Mouse (Mus musculus): ENCODE measurements around the gene Wdr31. TPM values are rescaled to one million over a fixed set of nuclear protein-coding genes. Genes with fewer than 3 reads are reported as not detected.

The Wdr31 gene
- polyA plus RNA-seq, 1 experiment from 2014 or later: 10.1 TPM

Other genes starting within 250 kb of the Wdr31 start
- 20.3 and 28.2 TPM in 2 replicates for gene Zfp37, start 239.8 kb downstream of the Wdr31 start, polyA plus RNA-seq (2016; fragmentation: Nextera tagmentation; extraction: Ambion mirVana)
- gene Slc31a2, start 208.3 kb downstream of the Wdr31 start, polyA plus RNA-seq (2016; fragmentation: Nextera tagmentation; extraction: Ambion mirVana): 12.1 and 12.4 TPM in 2 replicates
- 17.6 and 21.1 TPM in 2 replicates for gene Fkbp15, start 110.3 kb downstream of the Wdr31 start, polyA plus RNA-seq (2016; fragmentation: Nextera tagmentation; extraction: Ambion mirVana)
- gene Slc31a1, start 110.2 kb downstream of the Wdr31 start, polyA plus RNA-seq (2016; fragmentation: Nextera tagmentation; extraction: Ambion mirVana): 54.9 and 57.7 TPM in 2 replicates
- 175 and 185 TPM in 2 replicates for gene Cdc26, start 62.3 kb downstream of the Wdr31 start, polyA plus RNA-seq (2016; fragmentation: Nextera tagmentation; extraction: Ambion mirVana)
- gene Prpf4, start 62.1 kb downstream of the Wdr31 start, polyA plus RNA-seq (2016; fragmentation: Nextera tagmentation; extraction: Ambion mirVana): 34.3 and 35.2 TPM in 2 replicates
- not detected in 2 replicates for gene Rnf183, start 35.6 kb downstream of the Wdr31 start, polyA plus RNA-seq (2016; fragmentation: Nextera tagmentation; extraction: Ambion mirVana)
- gene Bspry, start 9.2 kb upstream of the Wdr31 start, polyA plus RNA-seq (2016; fragmentation: Nextera tagmentation; extraction: Ambion mirVana): 0.47 and 0.57 TPM in 2 replicates
- gene Hdhd3, start 32.6 kb upstream of the Wdr31 start, polyA plus RNA-seq (2016; fragmentation: Nextera tagmentation; extraction: Ambion mirVana): 10.9 and 13.3 TPM in 2 replicates
- 120 and 123 TPM in 2 replicates for gene Alad, start 49.0 kb upstream of the Wdr31 start, polyA plus RNA-seq (2016; fragmentation: Nextera tagmentation; extraction: Ambion mirVana)
- 140 and 142 TPM in 2 replicates for gene Pole3, start 54.2 kb upstream of the Wdr31 start, polyA plus RNA-seq (2016; fragmentation: Nextera tagmentation; extraction: Ambion mirVana)
- 1.5 and 1.7 TPM in 2 replicates for gene 4933430I17Rik, start 54.5 kb upstream of the Wdr31 start, polyA plus RNA-seq (2016; fragmentation: Nextera tagmentation; extraction: Ambion mirVana)
- gene Rgs3, start 89.0 kb upstream of the Wdr31 start, polyA plus RNA-seq (2016; fragmentation: Nextera tagmentation; extraction: Ambion mirVana): 29.4 and 41.1 TPM in 2 replicates

All from midbrain, embryonic 10.5 days (tissue).